In genomic region chr1:63994248-63995136, GRCm38 (mm10) we compare ENCODE assay signal across 9 mouse cellular contexts.
A peak's percentile ranks its signal among the peaks of the same experiment; 100 is the strongest.
DNase-seq lines count a peak whose midpoint lies in the region; ATAC-seq and TF ChIP-seq lines count a peak whose summit lies in the region.
"Had no signal": no experiment of that assay in that cellular context is flagged by ENCODE, and none has a peak within 500 bp of the region (broad histone marks: within the 10 kb centered on the region; RNA-seq: fewer than 3 reads in every experiment).

No protein-coding gene starts in this region.

- no peak overlapping the region for H3K9ac ChIP-seq in embryonic facial prominence, embryonic 13.5 days
- no peak overlapping the region for H3K9ac ChIP-seq in midbrain, embryonic 11.5 days (ENCODE audit: low read length)
- H3K9ac ChIP-seq: liver, embryonic 15.5 days had no signal

- H3K27me3 ChIP-seq in embryonic facial prominence, embryonic 13.5 days: peaks cover 4% of the 10 kb centered on the region; the same call in 1 of the 2 replicates
- H3K27me3 ChIP-seq in midbrain, embryonic 11.5 days (ENCODE audit: control insufficient read depth, insufficient read depth, low read length): no peaks in the 10 kb centered on the region
- H3K27me3 ChIP-seq: liver, embryonic 15.5 days had no signal

- no peaks in the 10 kb centered on the region for H3K36me3 ChIP-seq in embryonic facial prominence, embryonic 13.5 days
- no peaks in the 10 kb centered on the region for H3K36me3 ChIP-seq in midbrain, embryonic 11.5 days (ENCODE audit: control insufficient read depth, insufficient read depth, low read length)
- H3K36me3 ChIP-seq: liver, embryonic 15.5 days had no signal

- peak overlapping the region; percentile 18 for H3K4me2 ChIP-seq in embryonic facial prominence, embryonic 13.5 days
- H3K4me2 ChIP-seq in midbrain, embryonic 11.5 days: no peak overlapping the region
- H3K4me2 ChIP-seq: liver, embryonic 15.5 days had no signal

- peak; percentile 4 for DNase-seq in kidney, adult 18-20 months
- no peak for DNase-seq in kidney, adult 11 months
- DNase-seq in heart, postnatal 25 days (ENCODE audit: low spot score): peak; percentile 19
- DNase-seq in layer of hippocampus, adult 2 months (ENCODE audit: low spot score in 2 of 2): peak; percentile 41 to 44
- DNase-seq in midbrain, embryonic 11.5 days (ENCODE audit: low spot score, missing footprints): peak; percentile 92
- peak; percentile 23 for DNase-seq in testis, postnatal 14 days (ENCODE audit: low spot score)
- no peak for DNase-seq in natural killer cell, adult 2 months (ENCODE audit: low spot score in 2 of 2)

- intact Hi-C loops in heart, postnatal 25 days (cut with DNase I): loop anchor here (5.0 kb wide), 1 partner anchor 42 kb away; no protein-coding TSS in a partner anchor

- 18% methylated on average over 19 of the region's 19 CpGs for WGBS in embryonic facial prominence, embryonic 13.5 days
- 25% methylated on average over 19 of the region's 19 CpGs for WGBS in midbrain, embryonic 11.5 days

- H3K4me3 ChIP-seq in embryonic facial prominence, embryonic 13.5 days: no peak overlapping the region
- H3K4me3 ChIP-seq in layer of hippocampus, adult 2 months: peak overlapping the region; percentile 39
- no peak overlapping the region for H3K4me3 ChIP-seq in midbrain, embryonic 11.5 days (ENCODE audit: low read depth, low read length)
- H3K4me3 ChIP-seq: liver, embryonic 15.5 days had no signal

- TF ChIP-seq CTCF in layer of hippocampus, adult 2 months (conservative IDR thresholded peaks at IDR 0.05): no peak

- 0 out of 2 replicates have a peak, but pooled peaks have one; percentile 52 for ATAC-seq in embryonic facial prominence, embryonic 13.5 days (ENCODE audit: insufficient number of reproducible peaks, insufficient read depth, low FRiP score, low TSS enrichment, low read depth)
- peak; percentile 95 for ATAC-seq in midbrain, embryonic 11.5 days (ENCODE audit: low FRiP score)

- peaks cover 12% of the 10 kb centered on the region for H3K4me1 ChIP-seq in embryonic facial prominence, embryonic 13.5 days
- peaks cover 4% of the 10 kb centered on the region; the same call in 1 of the 2 replicates for H3K4me1 ChIP-seq in midbrain, embryonic 11.5 days (ENCODE audit: control insufficient read depth, insufficient read depth, low read length)
- H3K4me1 ChIP-seq: liver, embryonic 15.5 days had no signal

- no peak overlapping the region for H3K27ac ChIP-seq in embryonic facial prominence, embryonic 13.5 days
- peak overlapping the region; percentile 85 for H3K27ac ChIP-seq in layer of hippocampus, adult 2 months
- H3K27ac ChIP-seq in midbrain, embryonic 11.5 days (ENCODE audit: low read depth, low read length): peak overlapping the region; percentile 32
- H3K27ac ChIP-seq: liver, embryonic 15.5 days had no signal

- H3K9me3 ChIP-seq in embryonic facial prominence, embryonic 13.5 days: no peaks in the 10 kb centered on the region
- no peaks in the 10 kb centered on the region for H3K9me3 ChIP-seq in midbrain, embryonic 11.5 days (ENCODE audit: control insufficient read depth, low read length)
- H3K9me3 ChIP-seq: liver, embryonic 15.5 days had no signal

Comparison
In these comparisons a context has a peak if more than half of its experiments do, and no peak if none do; other contexts are left out.
1. DNase-seq: peak in kidney, adult 18-20 months (single experiment), heart, postnatal 25 days (single experiment), layer of hippocampus, adult 2 months (2 of 2), midbrain, embryonic 11.5 days (single experiment) and testis, postnatal 14 days (single experiment); none in kidney, adult 11 months (single experiment) and natural killer cell, adult 2 months (0 of 2).